Mouse (Mus musculus): ENCODE results near the gene Rad51b. TPM values are rescaled to one million over a fixed set of nuclear protein-coding genes. Genes with fewer than 3 reads are reported as not detected.

The Rad51b gene
- total RNA-seq, 2 experiments from 2014 or later = 0.33 to 0.46 TPM

DNA sequence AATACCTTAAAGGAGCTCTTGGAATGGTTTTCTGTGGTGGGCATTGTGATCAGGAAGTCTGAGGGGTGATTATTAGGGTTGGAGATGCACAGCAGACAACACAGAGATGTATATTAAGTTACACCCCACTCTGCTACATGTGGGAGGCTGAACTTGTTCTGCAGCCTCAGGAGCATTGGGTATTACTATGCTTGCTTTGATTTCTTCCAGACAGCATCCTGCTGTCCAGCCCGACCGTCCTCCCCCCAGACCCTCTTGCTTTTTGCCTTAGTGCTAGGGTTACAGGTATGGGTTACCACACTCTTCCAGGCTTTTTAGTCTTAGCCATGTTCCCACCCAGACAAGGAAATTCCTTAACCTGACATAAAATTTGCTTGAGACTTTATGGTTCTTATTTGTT is 30.8 kb downstream of the Rad51b start:
- no peak for DNase-seq (ENCODE audit: low spot score in 2 of 2)

DNA sequence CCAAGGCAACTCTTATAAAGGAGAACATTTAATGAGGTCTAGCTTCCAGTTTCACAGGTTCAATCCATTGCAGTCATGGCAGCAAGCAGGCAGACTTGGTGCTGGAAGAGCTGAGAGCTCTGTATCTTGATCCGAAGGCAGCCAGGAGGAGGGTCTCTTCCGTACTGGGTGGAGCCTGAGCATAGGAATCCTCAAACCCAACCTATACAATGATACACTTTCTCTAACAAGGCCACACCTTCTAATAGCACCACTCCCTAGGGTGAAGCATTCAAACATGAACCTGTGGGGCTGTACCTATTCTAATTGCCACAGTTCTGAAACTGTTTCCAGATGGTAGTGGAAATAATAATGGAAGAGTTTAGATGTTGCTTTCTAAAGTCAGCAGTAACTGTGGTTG is 33.5 kb downstream of the Rad51b start:
- DNase-seq (ENCODE audit: low spot score in 2 of 2) = no peak

DNA sequence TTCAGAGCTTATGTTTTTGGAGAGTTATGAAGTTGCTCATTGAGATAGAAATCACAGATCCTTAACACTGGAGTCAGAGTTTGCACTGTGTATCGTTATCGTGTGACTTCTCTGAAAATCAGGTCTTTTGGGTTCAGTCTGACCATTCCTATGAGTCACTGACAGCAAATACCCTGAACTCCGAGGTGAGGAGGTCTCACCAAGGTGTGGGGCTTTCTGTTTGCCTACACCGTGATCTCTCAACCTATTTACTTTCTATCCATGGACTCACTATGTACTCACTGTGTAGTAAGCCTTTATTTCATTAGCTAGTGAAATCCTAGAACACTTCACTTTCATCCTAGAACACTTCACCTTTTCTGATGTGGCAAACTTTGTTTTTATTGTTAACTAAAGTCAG is 34.6 kb downstream of the Rad51b start:
- no peak for DNase-seq (ENCODE audit: low spot score in 2 of 2)

DNA sequence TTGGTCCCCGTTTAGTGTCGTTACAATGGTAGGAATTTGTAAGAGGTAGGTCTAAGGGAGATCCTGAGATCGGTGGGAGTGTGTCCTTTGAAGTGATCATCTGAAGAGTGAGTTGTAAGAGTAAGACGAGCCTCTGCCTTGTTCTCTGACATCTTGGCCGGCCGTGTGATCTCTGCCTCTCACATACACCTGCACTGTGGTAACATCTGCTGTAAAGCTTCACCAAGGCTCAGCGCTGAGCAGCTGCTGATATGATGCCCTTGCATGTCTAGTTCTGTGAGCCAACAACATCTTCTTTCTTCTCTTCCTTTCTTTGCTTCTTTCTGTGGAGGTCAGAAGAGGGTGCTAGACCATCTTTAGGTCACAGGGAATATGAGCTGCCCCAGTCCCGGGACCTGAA is 41.7 kb downstream of the Rad51b start:
- DNase-seq (ENCODE audit: low spot score in 2 of 2) = no peak

DNA sequence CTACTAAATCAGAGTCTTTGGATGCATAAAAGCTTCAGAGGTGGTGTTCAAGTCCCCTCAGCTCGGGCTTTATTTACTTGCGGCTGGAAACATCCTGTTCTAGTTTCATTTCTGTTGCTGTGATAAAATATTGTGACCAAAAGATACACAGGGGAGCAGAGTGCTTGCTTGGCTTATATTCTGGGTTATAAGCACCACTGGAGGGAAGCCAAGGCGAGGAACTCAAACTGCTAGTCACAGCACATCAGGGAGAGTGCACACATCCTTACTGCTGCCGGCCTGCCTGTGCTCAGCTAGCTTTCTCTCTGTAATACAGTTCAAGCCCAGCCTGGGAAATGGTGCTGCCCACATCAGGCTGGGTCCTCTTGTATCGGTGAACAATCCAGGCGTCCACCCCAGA is 43.4 kb downstream of the Rad51b start:
- no peak for DNase-seq (ENCODE audit: low spot score in 2 of 2)

DNA sequence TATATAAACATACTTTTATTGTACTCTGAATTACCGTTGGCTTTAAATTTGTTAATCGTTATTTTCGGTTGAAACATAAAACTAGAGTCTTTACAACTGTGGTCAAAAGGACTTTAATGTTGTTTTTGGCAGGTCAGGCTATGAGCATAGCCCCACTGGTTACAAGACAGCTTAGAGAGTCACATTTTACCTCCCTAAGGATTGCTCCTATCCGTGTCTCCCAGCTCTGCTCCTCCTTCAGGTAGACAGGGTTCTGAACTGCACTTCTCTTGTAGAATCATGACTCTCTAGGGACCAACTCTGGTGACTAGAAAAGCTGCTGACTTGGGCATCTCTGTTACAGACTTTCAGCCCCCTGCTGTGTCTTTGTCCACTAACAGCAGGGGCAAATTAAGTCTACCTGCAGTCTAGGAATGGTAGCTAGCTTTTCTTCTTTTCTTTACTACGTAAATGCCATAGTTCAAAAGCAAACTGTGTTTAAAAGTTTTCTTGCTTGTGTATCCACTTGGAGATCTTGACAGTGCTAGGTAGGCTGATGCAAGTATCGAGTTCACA is 44.3 kb downstream of the Rad51b start:
- no peak for DNase-seq (ENCODE audit: low spot score in 2 of 2)

DNA sequence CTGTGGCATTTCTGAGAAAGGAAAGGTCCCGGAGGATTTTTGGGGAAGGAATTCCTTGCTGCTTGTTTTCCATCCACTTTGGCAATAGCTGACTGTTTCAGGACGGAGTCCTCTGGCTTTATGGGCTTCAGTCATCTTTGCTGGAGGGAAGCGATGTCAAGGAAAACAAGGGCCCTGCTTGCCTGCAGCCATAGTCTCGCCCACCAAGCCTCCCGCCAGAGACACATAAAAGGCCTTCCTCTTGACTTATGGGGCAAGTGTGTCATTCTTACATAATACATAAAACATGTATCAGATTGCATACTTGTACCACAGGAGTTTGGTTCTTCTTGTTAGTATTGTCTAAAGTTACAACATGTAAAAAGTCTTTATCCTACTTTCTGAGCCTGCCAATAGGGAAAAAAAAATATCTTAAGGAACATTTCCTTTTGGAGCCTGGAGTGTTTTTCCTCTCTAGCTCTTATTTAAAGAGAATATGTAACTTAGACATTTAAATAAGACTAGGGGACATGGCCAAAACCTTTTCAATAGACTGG is 49.2 kb downstream of the Rad51b start:
- DNase-seq (ENCODE audit: low spot score in 2 of 2) = no peak

DNA sequence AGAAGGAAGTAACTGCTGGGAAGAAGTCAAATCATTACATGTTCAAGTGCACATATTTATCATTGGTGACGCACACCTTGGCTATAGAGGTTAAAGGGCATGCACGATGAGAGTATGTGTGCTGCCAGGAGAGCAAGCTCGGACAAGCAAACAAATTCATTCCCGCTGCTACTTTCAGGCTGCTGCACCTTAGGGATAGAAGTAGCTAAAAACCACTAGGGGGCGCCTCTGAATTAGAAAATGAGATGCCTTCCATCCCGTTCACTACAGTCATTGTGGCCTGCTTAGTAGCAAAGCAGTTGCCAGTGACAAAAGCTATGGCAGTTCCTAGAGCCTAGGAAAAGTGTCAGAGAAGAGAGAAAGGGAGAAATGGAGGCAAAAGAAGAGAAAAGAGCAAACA is 50.6 kb downstream of the Rad51b start:
- DNase-seq (ENCODE audit: low spot score in 2 of 2) = peak; percentile 29 to 86

DNA sequence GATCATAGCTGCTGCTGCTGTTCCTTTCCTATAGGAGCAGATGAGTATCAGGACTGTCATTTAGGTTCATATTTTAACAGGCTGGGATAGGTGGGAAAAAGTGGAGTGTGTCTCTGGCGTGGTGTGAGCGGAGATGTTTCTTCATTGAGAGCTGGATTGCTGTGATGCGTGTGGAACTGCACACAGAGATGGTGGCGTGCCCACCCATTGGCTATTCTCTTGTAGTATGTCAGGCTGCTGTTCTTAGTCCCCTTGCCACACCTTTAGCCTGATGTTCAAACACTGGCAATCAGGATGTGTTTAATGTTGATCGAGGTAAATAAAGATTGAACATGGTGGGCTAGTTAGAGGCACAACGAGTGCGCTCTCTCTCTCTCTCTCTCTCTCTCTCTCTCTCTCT is 54.4 kb downstream of the Rad51b start:
- DNase-seq (ENCODE audit: low spot score in 2 of 2) = no peak

DNA sequence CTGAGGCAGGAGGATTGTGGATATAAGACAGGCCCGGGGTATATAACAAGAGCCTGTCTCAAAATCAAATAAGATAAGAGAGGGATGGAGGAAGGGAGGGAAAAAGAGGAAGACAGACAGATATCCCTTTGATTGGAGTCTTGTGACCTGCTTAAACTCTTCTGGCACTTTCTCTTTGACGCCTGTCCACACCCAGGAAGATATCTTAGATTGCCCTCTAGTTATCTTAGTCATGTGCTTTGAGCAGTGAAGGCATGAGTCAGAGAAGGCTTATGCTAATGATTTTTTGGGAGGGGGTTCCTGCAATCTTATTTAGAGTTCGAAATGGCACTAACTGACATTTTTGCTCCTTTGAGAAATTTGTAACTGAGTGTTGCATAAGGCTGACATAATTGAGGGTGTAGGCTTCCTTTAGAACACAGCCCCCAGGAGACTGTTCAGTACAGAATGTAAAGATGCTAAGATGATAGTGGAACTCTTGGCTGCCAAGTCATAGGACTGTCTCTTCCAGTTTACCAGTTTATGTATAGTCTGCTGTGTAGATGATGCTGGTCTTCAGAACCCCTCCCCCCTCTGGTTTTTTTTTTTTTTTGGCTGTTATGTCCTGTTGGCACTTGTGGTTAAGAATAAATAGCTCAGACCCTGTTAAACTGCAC is 55.1 kb downstream of the Rad51b start:
- DNase-seq (ENCODE audit: low spot score in 2 of 2) = no peak

DNA sequence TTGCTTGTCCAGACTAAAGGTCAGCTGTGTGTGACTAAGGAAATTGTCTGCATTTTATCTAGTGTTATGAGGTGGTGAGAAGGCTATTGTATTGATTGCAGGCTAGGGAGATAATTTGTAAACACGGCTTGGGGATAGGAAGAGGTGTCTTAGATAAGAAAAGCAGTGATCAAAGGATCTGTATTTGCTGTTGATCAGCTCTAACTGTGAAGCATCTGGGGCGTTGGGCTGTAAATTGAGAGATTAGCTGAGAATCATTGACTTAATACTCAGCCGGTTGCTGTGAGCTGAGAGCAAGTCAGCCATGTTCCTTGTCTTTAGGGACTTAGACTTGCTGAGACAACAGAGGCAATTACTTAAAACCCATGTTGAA is 55.6 kb downstream of the Rad51b start:
- no peak for DNase-seq (ENCODE audit: low spot score in 2 of 2)

DNA sequence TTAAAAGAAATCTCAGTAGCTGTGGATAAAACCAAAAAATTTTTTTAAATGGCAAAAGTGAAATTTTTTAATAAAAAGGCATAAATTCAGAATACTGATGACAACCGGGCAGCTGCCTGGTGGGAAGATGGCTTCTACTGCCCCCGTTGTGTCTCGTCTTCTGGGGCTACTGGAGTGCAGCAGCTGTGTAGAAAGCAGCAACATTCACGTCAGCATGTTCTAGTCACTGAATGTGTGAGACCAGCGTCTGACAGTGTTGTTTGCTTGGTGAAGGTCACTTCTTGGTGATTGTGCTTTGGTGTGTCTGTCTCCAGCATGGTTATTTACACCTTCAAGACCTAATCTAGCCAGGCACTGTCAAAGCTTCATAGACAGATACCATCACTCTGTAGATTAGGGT is 56.3 kb downstream of the Rad51b start:
- DNase-seq (ENCODE audit: low spot score in 2 of 2) = no peak

DNA sequence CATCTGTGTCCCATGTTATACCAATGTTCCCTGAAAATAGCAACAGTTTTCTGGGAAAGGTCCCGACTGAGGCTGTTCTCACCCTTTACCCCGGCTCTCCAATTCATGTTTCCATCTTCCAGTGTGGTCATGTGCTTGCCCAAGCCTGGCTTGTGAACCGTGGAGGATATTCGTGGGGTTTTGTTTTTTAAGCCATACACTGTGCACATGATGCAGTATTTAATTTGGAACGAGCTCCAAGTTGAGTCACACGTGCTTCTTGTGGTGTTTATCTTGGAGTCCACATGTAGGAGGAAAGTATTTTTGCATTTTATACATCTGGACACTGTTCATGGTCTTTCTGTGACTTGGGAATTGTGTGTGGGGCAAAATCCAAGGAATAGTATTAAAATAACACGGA is 57.5 kb downstream of the Rad51b start:
- DNase-seq (ENCODE audit: low spot score in 2 of 2) = no peak

DNA sequence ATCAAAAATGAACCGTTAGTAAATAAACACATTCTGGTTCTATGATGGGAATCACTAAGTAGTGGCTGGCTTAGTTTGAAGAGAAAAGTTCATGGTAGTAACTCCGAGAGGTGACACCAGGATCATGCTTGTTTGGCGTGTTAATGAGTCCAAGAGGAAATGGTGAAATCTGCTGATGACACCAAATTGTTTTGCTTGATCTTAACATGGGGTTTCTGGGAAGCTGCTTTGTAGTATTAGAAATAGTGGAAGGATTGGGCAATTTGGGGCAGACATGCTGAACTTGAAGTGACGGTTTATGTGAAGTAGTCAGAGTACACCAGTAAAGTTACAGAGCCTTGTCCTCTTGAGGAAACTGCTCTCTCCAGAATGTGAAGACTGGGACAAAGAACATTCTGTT is 59.1 kb downstream of the Rad51b start:
- DNase-seq (ENCODE audit: low spot score in 2 of 2) = no peak

DNA sequence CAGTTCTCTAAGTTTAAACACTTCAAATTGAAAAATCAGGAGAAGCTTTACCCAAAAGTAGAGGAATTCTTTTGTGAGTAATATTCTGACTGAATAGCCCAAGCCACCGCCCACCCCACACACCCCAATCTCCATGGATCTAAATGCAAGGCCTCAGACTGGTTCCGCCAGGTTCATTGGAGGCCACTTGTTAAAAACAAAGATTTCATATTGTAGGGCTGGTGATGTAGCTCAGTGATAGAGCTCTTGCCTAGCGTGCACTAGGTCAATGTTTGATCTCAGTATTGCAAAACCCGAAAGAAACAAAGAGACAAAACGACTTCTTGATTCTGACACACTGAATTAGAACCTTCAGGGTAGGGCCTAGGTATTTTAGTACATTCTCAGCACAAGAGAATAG is 60.5 kb downstream of the Rad51b start:
- no peak for DNase-seq (ENCODE audit: low spot score in 2 of 2)

DNA sequence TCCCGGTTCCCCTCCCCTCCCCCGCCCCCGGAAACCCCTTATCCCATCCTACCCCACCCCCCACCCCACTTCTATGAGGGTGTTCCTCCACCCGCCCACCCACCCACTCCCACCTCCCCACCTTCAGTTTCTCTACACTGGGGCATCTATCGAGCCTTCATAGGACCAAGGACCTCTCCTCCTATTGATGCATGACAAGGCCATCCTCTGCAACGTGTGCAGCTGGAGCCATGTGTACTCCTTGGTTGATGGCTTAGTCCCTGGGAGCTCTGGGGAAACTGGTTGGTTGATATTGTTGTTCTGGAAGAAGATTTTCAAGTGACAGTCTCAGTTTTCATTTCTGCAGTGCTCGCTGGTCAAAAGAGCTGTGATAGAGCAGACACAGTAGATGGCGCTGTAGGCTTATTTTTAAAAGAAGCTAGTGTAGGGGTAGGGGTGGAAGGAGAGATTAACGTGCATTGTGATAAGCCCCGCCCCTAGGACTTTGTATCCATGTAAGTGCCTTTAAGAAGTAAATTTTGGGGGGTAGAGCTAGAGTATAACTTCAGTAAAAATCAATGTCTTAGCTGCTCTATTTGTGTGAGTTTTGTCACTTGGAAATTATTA is 61.6 kb downstream of the Rad51b start:
- DNase-seq (ENCODE audit: low spot score in 2 of 2) = peak; percentile 52 to 75

DNA sequence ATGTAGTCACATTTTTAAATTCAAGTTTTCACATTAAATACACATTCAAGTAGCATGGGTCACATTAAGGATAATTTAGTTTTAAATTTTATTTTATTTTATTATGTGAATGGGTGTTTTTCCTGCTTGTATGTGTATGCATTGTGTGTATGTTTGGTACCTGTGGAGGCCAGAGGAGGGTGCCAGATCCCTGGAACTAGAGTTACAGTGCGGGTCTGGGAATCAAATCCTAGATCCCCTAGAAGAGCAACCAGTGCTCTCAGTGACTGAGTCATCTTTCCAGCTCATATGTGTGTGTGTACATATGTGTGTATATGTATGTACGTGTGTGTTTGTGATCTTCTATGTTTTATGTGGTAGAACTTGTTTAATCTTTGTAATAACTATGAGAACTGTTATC is 62.3 kb downstream of the Rad51b start:
- no peak for DNase-seq (ENCODE audit: low spot score in 2 of 2)

DNA sequence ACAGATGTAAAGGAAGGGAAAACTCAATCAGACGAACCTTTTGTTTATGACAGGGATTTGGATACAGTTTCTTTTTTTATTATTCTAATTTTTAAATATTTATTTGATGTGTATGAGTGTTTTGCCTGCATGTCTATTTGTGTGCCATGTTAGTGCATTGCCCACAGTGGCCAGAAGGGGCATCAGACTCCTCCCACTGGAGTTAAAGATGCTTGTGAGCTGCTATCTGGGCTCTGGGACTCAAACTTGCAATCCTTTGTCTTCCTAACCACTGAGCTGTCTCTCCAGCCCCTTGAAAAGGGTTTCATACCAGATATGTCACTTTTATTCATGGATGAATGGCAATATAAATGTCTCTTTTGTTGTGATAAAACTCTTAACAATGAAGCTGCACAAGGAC is 65.1 kb downstream of the Rad51b start:
- no peak for DNase-seq (ENCODE audit: low spot score in 2 of 2)

DNA sequence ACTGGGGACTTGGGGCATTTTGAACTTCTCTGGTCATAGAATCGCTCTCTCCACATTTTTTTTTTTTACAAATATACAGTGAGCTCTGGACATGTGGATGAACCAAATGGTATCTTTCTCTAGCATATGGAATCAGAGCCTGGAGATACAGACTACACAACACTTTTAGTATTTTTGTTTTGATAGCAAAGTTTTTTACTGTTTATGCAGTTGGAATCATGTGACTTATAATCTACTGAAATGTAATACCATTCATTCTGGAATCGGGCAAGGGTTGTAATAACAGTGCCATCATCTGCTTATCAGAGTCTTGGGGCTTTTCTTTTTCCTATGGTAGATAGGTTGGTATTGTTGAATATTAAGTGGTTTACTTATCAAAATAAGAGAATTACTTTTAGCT is 67.2 kb downstream of the Rad51b start:
- DNase-seq (ENCODE audit: low spot score in 2 of 2) = no peak

DNA sequence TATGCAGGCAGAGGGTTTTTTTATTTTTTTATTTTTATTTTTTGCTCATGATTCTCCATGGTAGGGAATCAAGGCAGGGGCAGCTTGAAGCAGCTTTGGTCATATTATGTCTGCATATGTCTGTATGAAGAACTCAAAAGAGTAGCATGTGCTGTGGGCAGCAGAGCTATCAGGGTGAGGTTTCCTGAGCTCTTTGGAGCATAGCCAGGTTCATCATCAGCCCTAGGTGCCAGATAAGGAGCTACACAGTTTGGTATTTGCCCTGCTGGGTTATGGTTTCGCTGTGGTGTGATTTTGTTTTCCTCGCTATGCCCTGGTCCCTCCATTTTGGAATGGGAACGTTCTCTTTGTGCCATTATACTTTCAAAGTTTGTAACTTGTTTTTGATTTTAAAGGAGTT is 71.7 kb downstream of the Rad51b start:
- DNase-seq (ENCODE audit: low spot score in 2 of 2) = no peak

DNA sequence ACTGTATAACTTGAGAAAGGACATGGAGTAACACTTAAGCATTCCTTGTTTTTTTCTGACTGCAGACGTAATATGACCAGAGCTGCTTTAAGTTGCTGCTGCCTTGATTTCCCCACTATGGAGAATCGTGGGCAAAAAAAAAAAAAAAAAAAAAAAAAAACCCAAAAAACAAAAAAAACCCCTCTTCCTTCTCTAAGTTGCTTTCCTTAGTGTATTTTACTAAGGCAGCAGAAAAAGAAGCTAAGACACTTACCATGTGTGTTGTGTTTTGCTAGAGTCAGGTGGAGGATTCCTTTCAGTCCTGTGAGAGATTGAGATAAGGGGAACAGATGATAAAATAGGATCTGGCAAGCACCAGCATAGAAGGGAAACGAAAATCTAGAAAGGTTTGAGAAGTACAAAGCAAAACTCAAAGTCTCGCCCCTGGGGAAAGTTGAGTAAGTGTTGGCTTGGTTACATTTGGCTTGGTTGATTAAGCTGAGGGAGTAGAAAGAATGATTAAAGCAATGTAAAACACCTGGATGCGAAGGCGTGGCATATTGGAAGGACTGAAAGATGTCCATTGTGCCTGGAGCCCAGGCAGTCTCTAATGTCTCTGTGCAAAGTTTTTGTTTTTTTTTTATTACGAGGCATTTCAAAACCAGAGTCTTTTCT is 72.6 kb downstream of the Rad51b start:
- no peak for DNase-seq (ENCODE audit: low spot score in 2 of 2)

DNA sequence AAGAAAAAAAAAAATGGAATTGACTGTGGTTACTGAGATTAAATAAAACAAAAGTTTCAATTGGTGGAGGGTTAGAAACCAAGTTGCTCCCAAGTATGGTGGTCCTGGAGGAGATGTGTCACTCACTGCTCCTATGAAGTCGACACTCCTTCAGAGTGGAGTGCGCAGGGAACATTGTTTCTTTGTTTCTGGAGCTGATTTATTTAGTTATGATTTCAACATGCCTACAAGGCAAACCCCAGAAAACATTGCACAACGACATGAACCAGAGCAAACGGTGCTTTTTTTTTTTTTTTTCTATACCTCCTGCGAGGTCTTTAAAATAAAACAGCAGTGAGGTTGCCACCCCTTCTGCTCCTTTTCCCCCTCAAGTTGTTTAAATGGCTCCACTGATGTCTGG is 75.6 kb downstream of the Rad51b start:
- DNase-seq (ENCODE audit: low spot score in 2 of 2) = no peak
